Mouse (Mus musculus) adipocyte (in vitro differentiated cells): ENCODE results near the gene Lrfn3.

Experiments
- DNase-seq: peaks from one replicate; pipeline ENCODE4 v3.0.0-alpha.2; 2016; ENCODE audit warnings: low spot score

The Lrfn3 gene

DNA sequence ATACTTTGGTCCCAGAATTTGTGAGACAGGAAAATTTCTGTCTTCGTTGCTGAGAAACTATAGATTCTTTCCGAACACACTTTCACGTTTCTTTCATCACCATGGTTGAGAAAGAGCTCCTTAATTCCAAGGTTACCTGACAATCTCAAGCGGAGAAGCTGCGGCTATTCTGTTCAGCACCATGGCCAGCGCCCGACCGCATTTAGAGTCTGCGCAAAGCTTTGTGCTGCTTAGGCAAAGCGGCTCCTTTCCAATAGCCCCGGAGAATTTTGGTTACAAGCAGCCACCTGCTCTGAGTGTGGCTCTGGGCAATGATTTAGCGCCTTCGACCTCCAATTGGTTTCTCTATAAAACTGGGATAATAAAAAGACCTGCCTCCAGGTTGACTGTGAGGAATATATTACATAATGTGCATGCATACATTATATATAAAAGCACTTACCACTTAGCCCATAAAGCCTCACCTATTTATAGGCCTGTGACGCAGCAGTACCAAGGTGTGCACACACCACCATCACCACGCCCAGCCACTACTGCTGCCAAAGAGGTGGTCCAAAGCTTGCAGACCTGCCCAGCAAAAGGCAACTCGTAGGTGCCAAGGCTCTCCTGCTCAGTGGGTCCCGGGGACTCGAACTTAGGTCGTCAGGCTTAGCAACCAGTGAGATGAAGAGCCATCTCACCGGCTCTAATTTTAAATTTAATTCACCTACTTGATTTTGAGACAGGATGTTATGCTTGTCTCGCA is 15.8 kb downstream of the Lrfn3 start:
- DNase-seq, result peak; percentile 22

- DNase-seq, result no peak
Measured at GRCm38 (mm10) chr7:30339432-30340109, 23.0 kb downstream of the Lrfn3 start.

DNA sequence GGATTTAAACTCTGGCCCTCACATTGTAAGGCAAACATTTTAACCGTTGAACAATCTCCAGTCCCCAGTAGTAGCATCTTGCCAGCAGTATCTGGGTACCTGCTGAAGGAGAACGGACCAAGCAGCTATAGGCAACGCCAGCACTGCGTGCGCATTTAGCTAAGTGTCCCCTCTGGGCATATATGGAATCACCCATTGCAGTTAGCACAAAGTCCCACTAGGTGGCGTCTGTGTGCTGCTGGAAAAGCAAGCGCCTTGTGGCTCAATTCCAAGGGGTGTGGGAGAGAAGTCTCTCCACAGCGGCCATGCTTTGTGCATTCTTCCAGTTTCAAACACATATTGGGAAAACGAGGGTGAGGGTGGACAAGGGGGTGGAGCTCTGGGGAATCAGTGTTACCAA is 26.2 kb downstream of the Lrfn3 start:
- peak; percentile 84 for DNase-seq

GRCm38 (mm10) chr7:30335688-30336087 is 26.9 kb downstream of the Lrfn3 start:
- DNase-seq, result no peak

DNA sequence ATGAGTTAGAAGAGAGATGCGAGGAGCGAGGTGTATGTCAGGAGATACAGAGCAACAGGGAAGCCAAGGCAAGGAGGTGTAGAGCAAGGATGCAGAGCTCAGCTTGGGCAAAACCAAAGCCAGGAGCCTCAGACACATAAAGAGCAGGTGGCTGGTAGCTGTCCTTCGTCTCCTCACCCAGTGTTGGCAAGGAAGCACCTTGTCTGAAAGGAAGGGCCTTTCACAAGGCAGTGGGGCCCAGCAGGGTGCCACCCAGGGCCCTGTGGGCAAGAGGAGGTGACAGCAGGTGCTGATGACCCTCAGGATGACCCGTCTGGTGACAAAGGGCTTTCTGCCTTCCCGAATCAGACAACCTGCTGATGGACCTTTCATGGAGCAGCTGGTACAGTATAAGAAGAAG is 28.0 kb downstream of the Lrfn3 start:
- DNase-seq, result no peak

GRCm38 (mm10) chr7:30333436-30333835 is 29.1 kb downstream of the Lrfn3 start:
- peak; percentile 65 for DNase-seq

GRCm38 (mm10) chr7:30332622-30333259 is 29.8 kb downstream of the Lrfn3 start:
- DNase-seq, result no peak

GRCm38 (mm10) chr7:30331887-30332286 is 30.7 kb downstream of the Lrfn3 start:
- DNase-seq, result peak; percentile 40

GRCm38 (mm10) chr7:30328379-30328778 is 34.2 kb downstream of the Lrfn3 start:
- DNase-seq, result no peak

- DNase-seq, result no peak
Measured at GRCm38 (mm10) chr7:30327140-30327539, 35.4 kb downstream of the Lrfn3 start.

DNA sequence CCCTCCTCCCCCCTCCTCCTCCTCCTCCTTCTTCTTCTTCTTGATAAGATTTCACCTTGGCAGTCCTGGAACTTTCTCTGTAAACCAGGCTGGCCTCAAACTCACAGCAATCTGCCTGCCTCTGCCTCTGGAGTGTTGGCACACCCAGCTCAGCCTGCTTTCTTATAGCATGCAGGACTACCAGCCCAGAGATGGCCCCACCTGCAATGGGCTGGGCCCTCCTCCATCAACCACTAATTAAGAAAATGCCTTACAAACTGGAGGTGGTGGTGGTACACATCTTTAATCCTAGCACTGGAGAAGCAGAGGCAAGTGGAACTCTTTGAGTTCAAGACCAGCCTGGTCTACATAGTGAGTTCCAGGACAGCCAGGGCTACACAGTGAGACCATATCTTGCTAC is 36.1 kb downstream of the Lrfn3 start:
- DNase-seq, result no peak

DNA sequence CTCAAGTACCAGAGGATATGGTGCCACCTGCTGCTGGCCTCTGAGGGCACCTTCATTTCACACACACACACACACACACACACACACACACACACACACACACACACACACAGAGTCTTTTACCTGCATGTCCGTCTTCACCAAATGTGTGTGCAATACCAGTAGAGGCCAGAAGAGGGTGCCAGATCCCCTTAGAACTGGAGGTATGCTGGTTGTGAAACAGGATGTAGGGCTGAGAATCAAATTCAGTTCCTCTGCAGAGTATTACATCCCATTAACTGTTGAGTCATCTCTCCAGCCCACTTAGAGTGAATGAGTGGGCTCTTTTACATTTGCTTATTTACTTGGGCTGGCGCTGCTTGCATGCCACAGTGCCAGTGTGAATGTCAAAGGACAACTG is 37.2 kb downstream of the Lrfn3 start:
- peak; percentile 25 for DNase-seq

- no peak for DNase-seq
Measured at GRCm38 (mm10) chr7:30324300-30324944, 38.1 kb downstream of the Lrfn3 start.

DNA sequence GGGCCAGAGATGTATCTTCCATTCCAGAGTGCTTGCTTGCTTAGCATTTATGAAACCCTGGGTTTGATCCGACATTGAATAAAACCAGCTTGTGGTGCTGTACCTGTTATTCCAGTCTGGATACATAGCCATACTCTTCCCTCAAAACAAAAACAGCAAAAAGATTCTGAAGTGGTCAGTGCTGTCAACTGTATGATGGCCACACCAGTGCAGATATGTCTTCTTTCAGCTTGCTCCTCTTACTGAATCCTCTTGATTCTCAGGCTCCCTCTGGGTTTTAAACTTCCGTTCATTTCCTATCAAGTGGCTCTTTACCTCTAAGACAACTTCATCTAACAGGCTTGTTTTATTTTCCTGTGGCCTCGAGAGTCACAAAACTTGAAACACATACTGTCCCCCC is 38.8 kb downstream of the Lrfn3 start, which contains the start of gene Sdhaf1:
TSS of gene Sdhaf1 (minus strand) at position 101 of the 400 bp plus-strand sequence.
- no peak for DNase-seq

- no peak for DNase-seq
Measured at GRCm38 (mm10) chr7:30322865-30323264, 39.7 kb downstream of the Lrfn3 start.

- DNase-seq, result peak; percentile 95
Measured at GRCm38 (mm10) chr7:30322285-30322667, 40.3 kb downstream of the Lrfn3 start.

DNA sequence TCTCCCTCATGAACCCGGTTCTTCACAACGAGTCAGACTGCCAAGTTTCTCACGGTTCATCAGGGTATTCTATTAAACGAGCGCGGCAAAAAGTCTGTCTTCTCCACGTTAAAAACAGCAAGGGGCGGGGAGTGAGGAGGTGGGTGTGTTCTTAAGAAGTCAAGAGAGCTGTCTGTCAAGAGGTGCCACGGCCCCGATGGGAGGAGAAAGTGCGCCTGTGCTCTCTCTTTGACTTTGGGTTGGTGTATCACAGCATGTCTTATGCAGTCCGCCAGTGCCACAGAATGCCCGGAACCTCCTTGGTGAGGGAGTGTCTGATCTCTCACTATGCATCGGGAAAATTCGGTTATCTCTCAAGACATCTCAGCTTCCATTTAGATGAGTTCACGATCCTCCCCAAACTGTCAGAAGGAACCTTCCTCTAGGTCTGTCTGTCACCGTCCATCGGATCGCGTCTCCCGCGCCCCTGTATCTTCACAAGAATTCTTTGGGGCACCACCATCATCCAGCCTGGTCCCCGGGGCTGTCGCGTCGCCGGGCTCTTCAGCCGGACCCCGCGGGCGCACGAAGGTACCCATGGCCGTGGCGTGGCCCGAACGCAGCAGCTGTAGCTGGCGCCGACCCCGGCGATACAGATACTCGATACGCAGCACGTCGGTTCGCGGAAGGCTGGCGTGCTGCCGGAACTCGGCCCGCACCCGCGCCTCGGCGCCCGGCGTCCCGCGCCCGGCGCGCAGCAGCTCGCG is 40.9 kb downstream of the Lrfn3 start, which contains the start of gene E130208F15Rik:
TSS of gene E130208F15Rik (plus strand) at position 202 of the 746 bp plus-strand sequence.
- peak; percentile 86 for DNase-seq

DNA sequence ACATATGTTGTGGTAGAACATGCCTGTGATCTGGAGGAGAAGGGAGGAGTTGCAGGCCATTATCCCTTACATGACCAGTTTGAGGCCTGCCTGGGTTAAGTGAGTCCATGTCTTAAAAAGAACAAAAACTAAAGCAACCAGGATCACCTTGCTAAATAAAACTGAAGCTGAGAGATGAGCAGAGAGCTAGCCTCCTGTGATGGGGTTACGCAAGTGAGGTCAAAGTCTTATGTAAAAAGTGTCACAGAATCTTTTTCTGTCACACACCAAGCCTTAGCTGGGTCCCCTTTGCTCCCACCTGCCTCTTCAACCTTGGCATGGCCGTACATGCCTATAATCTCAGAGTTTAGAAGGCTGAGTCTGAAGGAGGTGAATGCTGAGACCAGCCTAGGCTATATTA is 41.6 kb downstream of the Lrfn3 start:
- no peak for DNase-seq

GRCm38 (mm10) chr7:30318142-30318541 is 44.4 kb downstream of the Lrfn3 start:
- no peak for DNase-seq

- DNase-seq, result no peak
Measured at GRCm38 (mm10) chr7:30315559-30316529, 46.7 kb downstream of the Lrfn3 start.
